Mouse (Mus musculus) hematopoietic stem cell, adult 5-6 weeks (primary cell): ENCODE measurements around the gene Hdgfl3. TPM values are rescaled to one million over a fixed set of nuclear protein-coding genes. Genes with fewer than 3 reads are reported as not detected.
A peak's percentile ranks its signal among the peaks of the same experiment; 100 is the strongest.

ENCODE experiments used
- ATAC-seq, 2 experiments: fragments of 125-278 bp in 1 of 2; replicated peaks in 1 of 2; 2 replicates each; pipeline ENCODE4 v1.8.0; 2016 to 2017; ENCODE audit warnings: inconsistent platforms in 2 of 2, mild to moderate bottlenecking in 2 of 2, moderate number of reproducible peaks in 2 of 2, low read depth in 1 of 2, moderate TSS enrichment in 1 of 2; ENCODE audit not compliant: low FRiP score in 2 of 2, poor library complexity in 2 of 2, severe bottlenecking in 2 of 2, insufficient read depth in 1 of 2, low TSS enrichment in 1 of 2
- total RNA-seq: library from RNA; stranded (forward); fragments of 172-1452, 232-1000 nt; gene quantifications from 2 replicates; pipeline ENCODE4 v1.2.3, GENCODE M21; 2017

Gene Hdgfl3
- total RNA-seq, 1 experiment from 2014 or later: 27.3 TPM

DNA sequence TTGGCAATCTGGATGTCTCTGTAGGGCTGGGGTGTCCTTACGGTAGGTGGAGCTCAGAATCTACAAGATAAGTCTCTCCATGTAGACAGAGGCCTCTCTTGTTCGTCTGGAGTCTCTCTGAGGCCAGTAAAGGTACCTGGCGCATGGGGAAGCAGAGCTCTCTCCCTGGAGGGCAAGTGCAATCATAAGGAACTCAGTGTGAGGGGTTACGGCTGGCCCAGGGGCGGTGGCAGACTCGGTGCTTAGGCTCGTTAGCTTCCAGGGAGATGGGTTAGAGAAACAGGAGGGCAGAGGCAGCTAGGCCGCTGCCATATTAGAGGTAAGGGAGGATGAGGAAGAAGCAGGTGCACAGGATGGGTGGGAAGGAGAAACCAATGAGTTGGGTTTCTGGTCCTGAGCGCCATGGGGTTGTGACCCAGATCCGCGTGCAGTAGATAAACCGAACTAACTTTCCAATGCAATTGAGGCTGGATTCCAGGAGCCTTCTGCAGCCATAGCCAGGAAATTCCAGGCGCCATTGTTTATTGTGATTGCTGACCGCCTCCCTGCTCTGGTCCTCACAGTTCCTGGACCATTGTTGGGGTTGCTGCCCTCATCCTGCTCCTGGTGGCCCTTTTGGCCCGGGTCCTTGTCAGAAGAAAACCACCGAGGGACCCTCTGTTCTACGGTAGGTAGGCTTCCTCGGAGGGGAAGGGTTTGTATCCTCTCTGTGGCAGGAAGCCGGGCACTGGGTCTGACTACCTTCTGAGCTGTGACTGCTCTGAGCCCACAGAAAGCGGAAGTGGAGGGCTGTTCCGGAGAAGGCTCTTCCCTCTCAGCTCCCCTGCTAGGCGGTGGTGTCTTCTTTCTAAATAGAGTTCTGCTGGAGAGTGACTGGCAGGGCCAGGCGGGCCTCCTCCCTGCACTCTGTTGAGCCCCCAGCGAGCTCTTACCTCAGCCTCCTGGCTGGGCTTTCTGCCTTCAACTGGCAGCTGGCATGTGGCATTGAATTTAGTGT lies 71.4 kb downstream of the Hdgfl3 start:
- peak; percentile 55 to 68 for ATAC-seq

DNA sequence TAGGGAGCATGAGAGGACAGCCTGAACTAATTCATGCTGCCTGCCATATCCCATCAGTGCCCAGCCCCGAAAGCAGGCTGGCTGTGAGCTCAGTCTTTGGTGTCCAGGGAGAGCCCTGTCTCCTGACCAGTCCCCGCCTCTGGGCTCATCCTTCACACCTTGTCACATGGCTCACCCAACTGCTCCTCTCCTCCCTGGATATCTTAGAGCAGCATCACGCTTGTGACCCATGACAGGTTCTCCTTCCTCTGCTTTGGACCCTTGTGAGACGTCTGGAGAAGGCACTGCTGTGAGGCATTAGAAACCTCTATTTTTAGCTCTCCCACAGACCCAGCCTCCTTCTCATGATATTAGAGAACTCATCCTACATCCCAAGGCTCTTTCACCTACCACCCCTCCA lies 72.4 kb downstream of the Hdgfl3 start:
- no peak for ATAC-seq

DNA sequence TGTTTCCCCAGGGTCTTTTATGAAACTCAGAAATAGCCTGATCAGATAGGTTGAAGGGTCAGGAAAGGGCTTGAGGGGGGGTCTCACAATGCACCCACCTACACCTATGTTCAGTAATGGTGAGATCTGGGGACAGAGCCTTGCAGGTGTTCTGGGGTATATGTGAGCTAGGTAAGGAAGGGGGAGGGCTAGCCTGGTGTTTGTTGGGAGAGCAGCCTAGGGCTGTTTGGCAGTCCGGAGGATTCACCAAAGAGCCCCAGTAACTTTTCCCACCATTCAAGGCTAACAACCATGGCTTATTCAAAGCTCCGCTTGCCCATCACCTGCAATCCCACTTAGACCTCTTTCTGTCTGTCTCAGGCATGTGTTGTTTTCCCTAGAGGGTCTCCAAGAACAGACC lies 72.8 kb downstream of the Hdgfl3 start:
- ATAC-seq: no peak

GRCm38 (mm10) chr7:81860996-81861395 lies 73.3 kb downstream of the Hdgfl3 start:
- no peak; a peak in 1 of 4 replicates for ATAC-seq

- ATAC-seq: peak; percentile 68
Measured at GRCm38 (mm10) chr7:81860071-81860470, 74.2 kb downstream of the Hdgfl3 start.

- 0 out of 4 replicates have a peak, but pooled peaks have one; percentile 3 to 20 for ATAC-seq
Measured at GRCm38 (mm10) chr7:81858968-81859721, 75.1 kb downstream of the Hdgfl3 start, which contains the start of gene Tm6sf1. Gene Tm6sf1 (plus strand): TSS chr7:81859001.

DNA sequence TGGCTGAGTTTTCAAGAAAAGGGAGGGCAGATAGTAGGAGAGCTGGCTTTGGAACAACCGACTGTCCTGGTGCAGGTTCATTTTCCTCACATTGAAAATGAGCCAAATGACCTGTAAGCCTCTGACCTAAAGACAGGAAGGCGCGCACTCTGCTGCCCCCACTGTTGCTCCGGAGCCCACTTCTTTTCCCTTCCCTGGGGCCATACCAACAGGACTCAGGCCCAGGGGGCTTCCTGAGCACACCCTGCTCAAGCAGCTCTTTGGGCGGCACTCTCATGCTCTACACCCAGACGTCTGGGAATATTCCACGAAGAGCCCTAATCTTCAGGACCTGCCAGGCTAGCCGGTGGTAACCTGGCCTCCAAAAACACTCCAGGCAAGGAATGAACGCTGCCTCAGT lies 76.0 kb downstream of the Hdgfl3 start:
- ATAC-seq: no peak

DNA sequence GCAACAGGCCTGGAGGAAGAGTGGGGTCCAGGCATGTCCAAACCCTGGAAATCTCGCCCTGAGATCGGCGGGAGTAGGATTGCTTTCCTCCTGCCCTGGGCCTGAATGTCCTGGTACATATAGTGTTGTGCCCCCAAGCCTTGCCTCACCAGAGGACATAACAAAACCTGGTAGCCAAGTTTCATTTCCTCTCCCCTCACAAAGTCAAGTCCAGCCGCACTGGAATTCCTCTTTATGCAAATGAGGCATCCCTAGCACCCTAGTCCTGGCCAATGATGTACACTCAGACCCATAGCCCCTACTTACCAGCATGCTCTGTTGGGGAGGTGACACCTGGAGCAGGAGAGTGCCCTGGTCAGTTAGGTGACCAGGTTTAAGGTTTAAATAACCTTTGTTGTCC lies 78.1 kb downstream of the Hdgfl3 start:
- ATAC-seq: no peak

DNA sequence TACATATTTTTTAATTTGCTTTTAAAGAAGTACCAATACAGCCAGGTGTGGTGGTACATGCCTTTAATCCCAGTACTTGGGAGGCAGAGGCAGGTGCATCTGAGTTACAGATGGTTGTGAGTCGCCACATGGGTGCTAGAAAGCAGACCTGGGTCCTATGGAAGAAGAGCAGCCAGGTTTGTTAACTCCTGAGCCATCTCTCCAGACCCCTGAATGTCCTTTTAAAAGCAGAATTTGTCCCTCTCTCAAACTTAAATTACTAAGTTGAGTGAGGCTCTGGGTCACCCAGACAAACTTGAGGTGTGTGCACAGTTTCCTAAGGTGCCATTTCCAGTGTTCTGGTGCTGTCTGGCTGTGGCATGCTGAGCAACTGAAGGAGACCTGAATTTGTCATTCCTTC lies 78.6 kb downstream of the Hdgfl3 start, which contains the start of gene Gm10160:
Gm10160 (minus strand) TSS at position 101 of the 400 bp plus-strand sequence.
- no peak for ATAC-seq

- ATAC-seq: peak; percentile 67 to 74
Measured at GRCm38 (mm10) chr7:81854568-81855307, 79.5 kb downstream of the Hdgfl3 start.

DNA sequence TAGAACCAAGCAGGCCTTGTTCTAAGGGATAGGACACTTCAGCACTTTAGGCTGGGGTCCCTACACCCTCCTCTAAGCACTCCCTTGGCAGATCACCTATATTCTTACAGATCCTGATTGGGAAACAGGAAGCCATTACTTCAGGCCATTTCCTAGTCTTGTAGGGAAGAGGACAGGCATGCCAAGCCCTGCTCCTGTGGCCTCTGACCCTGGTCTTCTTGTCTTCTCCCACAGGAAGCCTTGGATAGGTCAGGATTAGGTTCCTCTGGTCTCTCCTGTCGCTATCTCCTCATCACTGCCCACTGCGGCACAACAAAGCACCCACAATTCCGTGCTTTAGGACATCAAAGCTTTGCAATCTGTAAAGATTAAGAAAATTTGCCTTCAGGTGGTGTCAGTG lies 82.6 kb downstream of the Hdgfl3 start:
- no peak for ATAC-seq

GRCm38 (mm10) chr7:81850171-81850570 lies 84.1 kb downstream of the Hdgfl3 start:
- ATAC-seq: no peak

DNA sequence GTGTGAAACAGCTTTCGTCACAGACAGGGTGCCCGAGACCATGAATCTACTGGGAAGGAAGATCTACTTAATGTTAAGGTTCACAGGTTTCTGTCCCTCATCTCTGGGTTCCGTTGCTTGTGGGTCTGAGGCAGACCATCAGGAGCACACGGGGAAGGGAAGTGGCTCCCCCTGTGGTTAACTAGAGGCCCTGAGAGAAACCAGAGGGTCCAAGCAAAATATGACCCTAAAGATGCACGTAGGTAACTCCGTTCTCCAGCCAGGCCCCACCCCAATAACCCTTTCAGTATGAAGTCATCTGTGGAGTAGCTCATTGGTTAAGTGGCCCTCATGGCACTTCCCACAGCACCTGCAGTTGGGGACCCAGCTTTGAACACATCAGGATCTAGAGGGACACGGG lies 84.6 kb downstream of the Hdgfl3 start:
- peak; percentile 15 to 28; a peak in 2 of 4 replicates for ATAC-seq

GRCm38 (mm10) chr7:81849214-81849613 lies 85.1 kb downstream of the Hdgfl3 start:
- ATAC-seq: peak; percentile 70 to 89; a peak in 3 of 4 replicates

GRCm38 (mm10) chr7:81847777-81848176 lies 86.5 kb downstream of the Hdgfl3 start:
- no peak for ATAC-seq

GRCm38 (mm10) chr7:81847010-81847409 lies 87.3 kb downstream of the Hdgfl3 start:
- no peak for ATAC-seq

DNA sequence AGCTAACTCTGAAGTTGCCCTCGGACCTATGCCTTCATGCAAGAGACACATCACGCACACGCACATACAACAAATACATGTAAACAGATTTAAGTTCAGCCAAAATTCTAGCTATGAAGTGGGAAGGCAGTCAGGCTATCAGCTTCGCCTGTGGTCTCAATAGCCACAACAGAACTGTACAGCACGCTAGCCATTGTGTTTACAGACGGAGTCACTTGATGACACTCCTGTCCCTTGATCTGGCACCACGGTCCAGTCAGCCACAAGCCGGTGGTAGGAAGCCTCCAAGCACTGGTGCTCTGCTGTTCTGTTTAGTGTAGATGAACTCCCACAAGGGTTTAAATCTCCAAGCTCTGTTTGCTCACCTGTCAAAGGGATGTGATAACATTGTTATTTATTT lies 88.3 kb downstream of the Hdgfl3 start:
- ATAC-seq: no peak
